Mouse (Mus musculus) E14TG2a.4 (cell line): Measurements from ENCODE around the gene Acap3.

Experiments
- H3K27me3 ChIP-seq: 2 replicates; pipeline ENCODE4 v1.6.1; 2014; ENCODE audit warnings: low read length, control low read depth; ENCODE audit not compliant: insufficient read depth
- H3K36me3 ChIP-seq: 2 replicates; pipeline ENCODE4 v1.6.1; 2014; ENCODE audit warnings: low read length, control low read depth; ENCODE audit not compliant: insufficient read depth
- H3K4me1 ChIP-seq: replicated peaks from 2 replicates; pipeline ENCODE4 v1.6.1; 2014; ENCODE audit warnings: low read depth, low read length, control low read depth
- H3K4me3 ChIP-seq: replicated peaks from 2 replicates; pipeline ENCODE4 v1.5.1; 2014; ENCODE audit warnings: mild to moderate bottlenecking, low read length
- H3K9me3 ChIP-seq: 2 replicates; pipeline ENCODE4 v1.6.1; 2014; ENCODE audit warnings: low read length, control low read depth
- CTCF ChIP-seq: conservative IDR thresholded peaks from 2 replicates; pipeline ENCODE4 v1.5.1; 2014; ENCODE audit warnings: low read length
- NANOG ChIP-seq: IDR thresholded peaks from 2 replicates; pipeline ENCODE4 v1.6.1; 2014; ENCODE audit warnings: borderline replicate concordance, low read length, mixed read lengths
- POU5F1 ChIP-seq: IDR thresholded peaks from 2 replicates; pipeline ENCODE4 v1.6.1; 2014; ENCODE audit warnings: low read length, borderline replicate concordance

Gene Acap3

GRCm38 (mm10) chr4:155899355-155899754 is 7.7 kb downstream of the Acap3 start:
- Histone ChIP-seq H3K9me3 (no peaks in the 10 kb centered on the region), H3K36me3 (peaks cover 69% of the 10 kb centered on the region), H3K4me1 (peaks cover 28% of the 10 kb centered on the region), H3K27me3 (no peaks in the 10 kb centered on the region), H3K4me3 (no peak overlapping the region)
- TF ChIP-seq CTCF (no peak), NANOG (no peak), POU5F1 (no peak)

GRCm38 (mm10) chr4:155901205-155901604 is 9.6 kb downstream of the Acap3 start:
- Histone ChIP-seq H3K27me3 (no peaks in the 10 kb centered on the region), H3K4me1 (peaks cover 16% of the 10 kb centered on the region), H3K36me3 (peaks cover 85% of the 10 kb centered on the region), H3K9me3 (no peaks in the 10 kb centered on the region), H3K4me3 (no peak overlapping the region)
- TF ChIP-seq NANOG, result no peak
- TF ChIP-seq POU5F1, result no peak
- no peak for TF ChIP-seq CTCF

GRCm38 (mm10) chr4:155903246-155903645 is 11.6 kb downstream of the Acap3 start:
- peaks cover 82% of the 10 kb centered on the region for H3K36me3 ChIP-seq
- H3K9me3 ChIP-seq, result no peaks in the 10 kb centered on the region
- H3K27me3 ChIP-seq, result no peaks in the 10 kb centered on the region
- TF ChIP-seq POU5F1, result no peak
- no peak for TF ChIP-seq NANOG
- TF ChIP-seq CTCF, result no peak
- H3K4me1 ChIP-seq, result peaks cover 12% of the 10 kb centered on the region
- H3K4me3 ChIP-seq, result no peak overlapping the region

GRCm38 (mm10) chr4:155904318-155905102 is 12.9 kb downstream of the Acap3 start:
- Histone ChIP-seq H3K4me1 (peaks cover 12% of the 10 kb centered on the region), H3K36me3 (peaks cover 70% of the 10 kb centered on the region), H3K9me3 (no peaks in the 10 kb centered on the region), H3K27me3 (no peaks in the 10 kb centered on the region), H3K4me3 (no peak overlapping the region)
- TF ChIP-seq NANOG, result no peak

GRCm38 (mm10) chr4:155905634-155906033 is 14.0 kb downstream of the Acap3 start:
- Histone ChIP-seq H3K4me3 (no peak overlapping the region), H3K9me3 (no peaks in the 10 kb centered on the region), H3K27me3 (no peaks in the 10 kb centered on the region), H3K36me3 (peaks cover 59% of the 10 kb centered on the region), H3K4me1 (peaks cover 12% of the 10 kb centered on the region)
- TF ChIP-seq POU5F1 (no peak), NANOG (no peak), CTCF (no peak)

- no peak for TF ChIP-seq POU5F1
- TF ChIP-seq NANOG, result no peak
- TF ChIP-seq CTCF, result no peak
- Histone ChIP-seq H3K9me3 (no peaks in the 10 kb centered on the region), H3K36me3 (peaks cover 56% of the 10 kb centered on the region), H3K4me3 (no peak overlapping the region), H3K4me1 (peaks cover 12% of the 10 kb centered on the region), H3K27me3 (0 out of 2 replicates have a peak, but pooled peaks cover 3% of the 10 kb centered on the region)
Observed at GRCm38 (mm10) chr4:155906125-155906524, 14.5 kb downstream of the Acap3 start.

- Histone ChIP-seq H3K9me3 (no peaks in the 10 kb centered on the region), H3K27me3 (0 out of 2 replicates have a peak, but pooled peaks cover 3% of the 10 kb centered on the region), H3K36me3 (peaks cover 47% of the 10 kb centered on the region), H3K4me3 (no peak overlapping the region), H3K4me1 (peaks cover 12% of the 10 kb centered on the region)
- no peak for TF ChIP-seq CTCF
- no peak for TF ChIP-seq POU5F1
- no peak for TF ChIP-seq NANOG
Observed at GRCm38 (mm10) chr4:155907003-155907402, 15.4 kb downstream of the Acap3 start.

GRCm38 (mm10) chr4:155908281-155908680 is 16.7 kb downstream of the Acap3 start:
- H3K4me1 ChIP-seq, result peaks cover 10% of the 10 kb centered on the region
- 0 out of 2 replicates have a peak, but pooled peaks cover 3% of the 10 kb centered on the region for H3K27me3 ChIP-seq
- peaks cover 34% of the 10 kb centered on the region for H3K36me3 ChIP-seq
- no peak overlapping the region for H3K4me3 ChIP-seq
- TF ChIP-seq NANOG, result no peak
- H3K9me3 ChIP-seq, result no peaks in the 10 kb centered on the region

GRCm38 (mm10) chr4:155908751-155909150 is 17.1 kb downstream of the Acap3 start:
- no peak for TF ChIP-seq NANOG
- no peak for TF ChIP-seq CTCF
- TF ChIP-seq POU5F1, result no peak
- H3K27me3 ChIP-seq, result 0 out of 2 replicates have a peak, but pooled peaks cover 3% of the 10 kb centered on the region
- H3K4me1 ChIP-seq, result peaks cover 5% of the 10 kb centered on the region
- no peak overlapping the region for H3K4me3 ChIP-seq
- H3K9me3 ChIP-seq, result no peaks in the 10 kb centered on the region
- peaks cover 29% of the 10 kb centered on the region for H3K36me3 ChIP-seq
